Mouse (Mus musculus) megakaryocyte, embryonic 14.5 days (primary cell): ENCODE data around the gene Usp47.

Source experiments
- FLI1 ChIP-seq: IDR thresholded peaks from 2 replicates; pipeline ENCODE4 v1.6.1; 2012; ENCODE audit warnings: low read length, inconsistent platforms, mixed read lengths
- GATA1 ChIP-seq: IDR thresholded peaks from 3 replicates; pipeline ENCODE4 v1.6.1; 2012; ENCODE audit warnings: mixed read lengths, low read length, inconsistent platforms, borderline replicate concordance

- no peak for TF ChIP-seq GATA1
- no peak for TF ChIP-seq FLI1
Measured at GRCm38 (mm10) chr7:112022506-112023149, 676 bp upstream of the Usp47 start.
